Mouse (Mus musculus): Measurements from ENCODE around the gene Ptpn7. TPM values are rescaled to one million over a fixed set of nuclear protein-coding genes. Genes with fewer than 3 reads are reported as not detected.

The Ptpn7 gene
- polyA plus RNA-seq, 2 experiments = 3.1 to 3.6 TPM

GRCm38 (mm10) chr1:135160411-135161050, 28.0 kb downstream of the Ptpn7 start:
- Histone ChIP-seq H3K9me3 (ENCODE audit: control insufficient read depth, low read length) (no peaks in the 10 kb centered on the region), H3K27me3 (ENCODE audit: control insufficient read depth, insufficient read depth, low read length) (no peaks in the 10 kb centered on the region), H3K36me3 (ENCODE audit: control insufficient read depth, insufficient read depth, low read length) (peaks cover 12% of the 10 kb centered on the region), H3K4me1 (ENCODE audit: control insufficient read depth, insufficient read depth, low read length) (0 out of 2 replicates have a peak, but pooled peaks cover 6% of the 10 kb centered on the region), H3K9ac (ENCODE audit: low read depth, low read length, severe bottlenecking) (no peak overlapping the region), H3K4me2 (replicated peaks; ENCODE audit: low read depth, low read length, severe bottlenecking) (no peak overlapping the region), H3K4me3 (replicated peaks; ENCODE audit: low read length) (no peak overlapping the region), H3K27ac (replicated peaks; ENCODE audit: low read depth, low read length) (no peak overlapping the region)
- ATAC-seq (ENCODE audit: low FRiP score, low read depth) (no peak), DNase-seq (ENCODE audit: low spot score) (no peak)
- 88% methylated on average over 13 of the region's 13 CpGs for WGBS
- no peak for TF ChIP-seq POLR2A (IDR thresholded peaks at IDR 0.05; ENCODE audit: borderline replicate concordance, extremely low read depth, insufficient read depth, insufficient read length)

GRCm38 (mm10) chr1:135162720-135163119, 30.2 kb downstream of the Ptpn7 start:
- Histone ChIP-seq H3K4me1 (ENCODE audit: control insufficient read depth, insufficient read depth, low read length) (0 out of 2 replicates have a peak, but pooled peaks cover 6% of the 10 kb centered on the region), H3K27me3 (ENCODE audit: control insufficient read depth, insufficient read depth, low read length) (no peaks in the 10 kb centered on the region), H3K4me3 (replicated peaks; ENCODE audit: low read length) (no peak overlapping the region), H3K36me3 (ENCODE audit: control insufficient read depth, insufficient read depth, low read length) (no peaks in the 10 kb centered on the region), H3K4me2 (replicated peaks; ENCODE audit: low read depth, low read length, severe bottlenecking) (no peak overlapping the region), H3K9me3 (ENCODE audit: control insufficient read depth, low read length) (no peaks in the 10 kb centered on the region), H3K9ac (ENCODE audit: low read depth, low read length, severe bottlenecking) (no peak overlapping the region), H3K27ac (replicated peaks; ENCODE audit: low read depth, low read length) (no peak overlapping the region)
- ATAC-seq (ENCODE audit: low FRiP score, low read depth) (no peak), DNase-seq (ENCODE audit: low spot score) (no peak)
- WGBS = 55% methylated on average over 6 of the region's 6 CpGs
- no peak for TF ChIP-seq POLR2A (IDR thresholded peaks at IDR 0.05; ENCODE audit: borderline replicate concordance, extremely low read depth, insufficient read depth, insufficient read length)

- Histone ChIP-seq H3K36me3 (ENCODE audit: control insufficient read depth, insufficient read depth, low read length) (no peaks in the 10 kb centered on the region), H3K27me3 (ENCODE audit: control insufficient read depth, insufficient read depth, low read length) (no peaks in the 10 kb centered on the region), H3K4me3 (replicated peaks; ENCODE audit: low read length) (no peak within 1 kb of the TSS), H3K4me2 (replicated peaks; ENCODE audit: low read depth, low read length, severe bottlenecking) (no peak within 1 kb of the TSS), H3K9me3 (ENCODE audit: control insufficient read depth, low read length) (no peaks in the 10 kb centered on the region), H3K27ac (replicated peaks; ENCODE audit: low read depth, low read length) (no peak within 1 kb of the TSS), H3K4me1 (ENCODE audit: control insufficient read depth, insufficient read depth, low read length) (no peaks in the 10 kb centered on the region), H3K9ac (ENCODE audit: low read depth, low read length, severe bottlenecking) (no peak within 1 kb of the TSS)
- 66% methylated on average over 11 of the region's 11 CpGs for WGBS
- ATAC-seq (ENCODE audit: low FRiP score, low read depth) (no peak), DNase-seq (ENCODE audit: low spot score) (no peak)
- TF ChIP-seq POLR2A (IDR thresholded peaks at IDR 0.05; ENCODE audit: borderline replicate concordance, extremely low read depth, insufficient read depth, insufficient read length) = no peak
Observed at GRCm38 (mm10) chr1:135167435-135167834, 34.9 kb downstream of the Ptpn7 start, which contains the start of gene Gpr37l1. Gene Gpr37l1 (minus strand): TSS chr1:135167681.

GRCm38 (mm10) chr1:135168453-135169200, 36.1 kb downstream of the Ptpn7 start:
- no peak for ATAC-seq (ENCODE audit: low FRiP score, low read depth)
- Histone ChIP-seq H3K4me2 (replicated peaks; ENCODE audit: low read depth, low read length, severe bottlenecking) (no peak overlapping the region), H3K27me3 (ENCODE audit: control insufficient read depth, insufficient read depth, low read length) (no peaks in the 10 kb centered on the region), H3K27ac (replicated peaks; ENCODE audit: low read depth, low read length) (no peak overlapping the region), H3K36me3 (ENCODE audit: control insufficient read depth, insufficient read depth, low read length) (no peaks in the 10 kb centered on the region), H3K4me3 (replicated peaks; ENCODE audit: low read length) (no peak overlapping the region), H3K9me3 (ENCODE audit: control insufficient read depth, low read length) (no peaks in the 10 kb centered on the region), H3K9ac (ENCODE audit: low read depth, low read length, severe bottlenecking) (no peak overlapping the region), H3K4me1 (ENCODE audit: control insufficient read depth, insufficient read depth, low read length) (no peaks in the 10 kb centered on the region)
- TF ChIP-seq POLR2A (IDR thresholded peaks at IDR 0.05; ENCODE audit: borderline replicate concordance, extremely low read depth, insufficient read depth, insufficient read length) = no peak
- 89% methylated on average over 10 of the region's 10 CpGs for WGBS
- DNase-seq (ENCODE audit: low spot score) = no peak

GRCm38 (mm10) chr1:135169556-135170224, 37.2 kb downstream of the Ptpn7 start:
- H3K9ac ChIP-seq (ENCODE audit: low read depth, low read length, severe bottlenecking) = no peak overlapping the region
- TF ChIP-seq POLR2A (IDR thresholded peaks at IDR 0.05; ENCODE audit: borderline replicate concordance, extremely low read depth, insufficient read depth, insufficient read length) = no peak
- no peak overlapping the region for H3K4me2 ChIP-seq (replicated peaks; ENCODE audit: low read depth, low read length, severe bottlenecking)
- no peaks in the 10 kb centered on the region for H3K4me1 ChIP-seq (ENCODE audit: control insufficient read depth, insufficient read depth, low read length)
- no peak overlapping the region for H3K27ac ChIP-seq (replicated peaks; ENCODE audit: low read depth, low read length)
- H3K4me3 ChIP-seq (replicated peaks; ENCODE audit: low read length) = no peak overlapping the region
- H3K27me3 ChIP-seq (ENCODE audit: control insufficient read depth, insufficient read depth, low read length) = no peaks in the 10 kb centered on the region
- no peak for DNase-seq (ENCODE audit: low spot score)
- WGBS = 61% methylated on average over 12 of the region's 12 CpGs
- ATAC-seq (ENCODE audit: low FRiP score, low read depth) = no peak
- H3K36me3 ChIP-seq (ENCODE audit: control insufficient read depth, insufficient read depth, low read length) = no peaks in the 10 kb centered on the region
- H3K9me3 ChIP-seq (ENCODE audit: control insufficient read depth, low read length) = no peaks in the 10 kb centered on the region
